Mouse (Mus musculus) T-helper 17 cell (primary cell): ENCODE results near the gene Hoxd8.

Experiments used
- in situ Hi-C, 2 experiments: fragments of 300-600 bp; cut with MboI, MseI; formaldehyde crosslinking; loops; 1 replicate in 1 of 2; 2 replicates in 1 of 2; pipeline ENCODE4 v1.15.1; 2025; ENCODE audit warnings: high pct_unique_total_duplicates in 2 of 2

Hoxd8 gene

GRCm38 (mm10) chr2:74741252-74741978 lies 37.0 kb downstream of the Hoxd8 start:
- in situ Hi-C loops: loop anchor here in 1 of 2 experiments (25.0 kb wide), 2 partner anchors 846 to 1879 kb away; no protein-coding TSS in a partner anchor

- in situ Hi-C loops: loop anchor here in 1 of 2 experiments (25.0 kb wide), 2 partner anchors 845 to 1880 kb away; no protein-coding TSS in a partner anchor
Observed at GRCm38 (mm10) chr2:74741979-74742277, 37.5 kb downstream of the Hoxd8 start.

GRCm38 (mm10) chr2:74745540-74746297 lies 41.3 kb downstream of the Hoxd8 start:
- in situ Hi-C loops: loop anchor here in 1 of 2 experiments (25.0 kb wide), 2 partner anchors 842 to 1883 kb away; no protein-coding TSS in a partner anchor

GRCm38 (mm10) chr2:74746298-74746921 lies 42.0 kb downstream of the Hoxd8 start:
- in situ Hi-C loops: loop anchor here in 1 of 2 experiments (25.0 kb wide), 2 partner anchors 841 to 1884 kb away; no protein-coding TSS in a partner anchor

- in situ Hi-C loops: loop anchor here in 1 of 2 experiments (25.0 kb wide), 2 partner anchors 840 to 1885 kb away; no protein-coding TSS in a partner anchor
Observed at GRCm38 (mm10) chr2:74747006-74747405, 42.6 kb downstream of the Hoxd8 start.

GRCm38 (mm10) chr2:74747661-74748141 lies 43.3 kb downstream of the Hoxd8 start:
- in situ Hi-C loops: loop anchor here in 1 of 2 experiments (25.0 kb wide), 2 partner anchors 840 to 1885 kb away; no protein-coding TSS in a partner anchor

- in situ Hi-C loops: loop anchor here in 1 of 2 experiments (25.0 kb wide), 2 partner anchors 839 to 1886 kb away; no protein-coding TSS in a partner anchor
Observed at GRCm38 (mm10) chr2:74748436-74748995, 44.1 kb downstream of the Hoxd8 start.

- in situ Hi-C loops: loop anchor here in 1 of 2 experiments (25.0 kb wide), 2 partner anchors 838 to 1887 kb away; no protein-coding TSS in a partner anchor
Observed at GRCm38 (mm10) chr2:74749337-74750121, 45.1 kb downstream of the Hoxd8 start.

- in situ Hi-C loops: no loop called here
Observed at GRCm38 (mm10) chr2:74750731-74751250, 46.4 kb downstream of the Hoxd8 start.

GRCm38 (mm10) chr2:74751861-74752260 lies 47.4 kb downstream of the Hoxd8 start:
- in situ Hi-C loops: no loop called here

GRCm38 (mm10) chr2:74752431-74753174 lies 48.2 kb downstream of the Hoxd8 start:
- in situ Hi-C loops: no loop called here

GRCm38 (mm10) chr2:74753175-74753523 lies 48.7 kb downstream of the Hoxd8 start:
- in situ Hi-C loops: no loop called here

- in situ Hi-C loops: no loop called here
Observed at GRCm38 (mm10) chr2:74753711-74754110, 49.3 kb downstream of the Hoxd8 start.
